Mouse (Mus musculus) heart, embryonic 13.5 days (tissue): Measurements from ENCODE around the gene Tnfrsf4. TPM values are rescaled to one million over a fixed set of nuclear protein-coding genes. Genes with fewer than 3 reads are reported as not detected.

Source experiments
- ATAC-seq: fragments of 200-750 bp; cut with Nextera tagmentation; 2 replicates; pipeline ENCODE4 v1.8.0; 2017; ENCODE audit warnings: moderate TSS enrichment; ENCODE audit not compliant: insufficient number of reproducible peaks, low FRiP score, low TSS enrichment; ENCODE audit errors: extremely low read depth
- H3K27ac ChIP-seq: fragments of 300-500 bp; sonication (generic); replicated peaks from 2 replicates; pipeline ENCODE4 v1.5.1; 2015; ENCODE audit warnings: moderate library complexity, mild to moderate bottlenecking, inconsistent platforms
- H3K27me3 ChIP-seq: fragments of 300-500 bp; sonication (generic); replicated peaks from 2 replicates; pipeline ENCODE4 v1.6.1; 2015; ENCODE audit warnings: mild to moderate bottlenecking, inconsistent platforms
- H3K36me3 ChIP-seq: fragments of 300-500 bp; sonication (generic); 2 replicates; pipeline ENCODE4 v1.6.1; 2015; ENCODE audit warnings: mild to moderate bottlenecking, inconsistent platforms
- H3K4me1 ChIP-seq: fragments of 300-500 bp; sonication (generic); 2 replicates; pipeline ENCODE4 v1.6.1; 2015; ENCODE audit warnings: inconsistent platforms
- H3K4me2 ChIP-seq: fragments of 300-500 bp; sonication (generic); 2 replicates; pipeline ENCODE4 v1.6.1; 2015; ENCODE audit warnings: inconsistent platforms, mild to moderate bottlenecking, moderate library complexity
- H3K4me3 ChIP-seq: fragments of 300-500 bp; sonication (generic); 2 replicates; pipeline ENCODE4 v1.5.1; 2015; ENCODE audit warnings: moderate library complexity, mild to moderate bottlenecking, inconsistent platforms
- H3K9ac ChIP-seq: fragments of 300-500 bp; sonication (generic); 2 replicates; pipeline ENCODE4 v1.6.1; 2015; ENCODE audit warnings: inconsistent platforms, mild to moderate bottlenecking, moderate library complexity
- H3K9me3 ChIP-seq: fragments of 300-500 bp; sonication (generic); 2 replicates; pipeline ENCODE4 v1.6.1; 2016; ENCODE audit warnings: inconsistent platforms
- WGBS: fragments of 180-500 bp; shearing (Covaris S2); methylation state at CpG from one replicate; pipeline ENCODE4 v1.1.7; 2015; ENCODE audit warnings: mixed read lengths; 5-methylcytosine and 5-hydroxymethylcytosine counted together
- polyA plus RNA-seq: library from polyadenylated mRNA; unstranded; fragments of >200 nt; fragmentation: Nextera tagmentation; extraction: Ambion mirVana; gene quantifications from 2 replicates; pipeline ENCODE4 v1.2.1, GENCODE M21; 2015

The Tnfrsf4 gene
- polyA plus RNA-seq, 1 experiment from 2014 or later = 0.47 TPM

DNA sequence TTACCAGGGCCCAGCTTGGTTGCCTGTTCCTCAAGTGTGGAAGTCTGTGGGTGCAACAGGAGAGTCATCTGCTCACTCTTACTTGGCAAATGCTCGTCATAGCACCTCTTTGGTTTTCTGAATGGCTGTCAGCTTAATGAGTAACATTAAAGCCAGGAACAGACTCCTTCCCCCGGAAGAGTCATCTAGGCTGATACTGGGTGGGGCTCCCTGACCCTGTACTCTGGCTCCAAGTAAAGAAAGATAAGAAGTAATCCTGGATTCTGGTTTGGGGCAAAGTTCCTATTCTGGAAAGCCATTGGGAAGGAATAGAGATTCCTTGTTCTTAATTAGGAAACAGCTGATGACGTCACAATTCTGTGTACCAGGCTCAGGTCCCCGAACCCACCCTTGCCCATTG, 40.5 kb downstream of the Tnfrsf4 start:
- no peak overlapping the region for H3K9ac ChIP-seq
- H3K27me3 ChIP-seq = peaks cover 11% of the 10 kb centered on the region
- ATAC-seq = no peak
- no peaks in the 10 kb centered on the region for H3K9me3 ChIP-seq
- no peaks in the 10 kb centered on the region for H3K36me3 ChIP-seq
- H3K4me3 ChIP-seq = no peak overlapping the region
- H3K27ac ChIP-seq = peak overlapping the region; percentile 78; the same call in 1 of the 2 replicates
- H3K4me2 ChIP-seq = no peak overlapping the region
- WGBS = 78% methylated on average over 4 of the region's 4 CpGs
- H3K4me1 ChIP-seq = peaks cover 42% of the 10 kb centered on the region

DNA sequence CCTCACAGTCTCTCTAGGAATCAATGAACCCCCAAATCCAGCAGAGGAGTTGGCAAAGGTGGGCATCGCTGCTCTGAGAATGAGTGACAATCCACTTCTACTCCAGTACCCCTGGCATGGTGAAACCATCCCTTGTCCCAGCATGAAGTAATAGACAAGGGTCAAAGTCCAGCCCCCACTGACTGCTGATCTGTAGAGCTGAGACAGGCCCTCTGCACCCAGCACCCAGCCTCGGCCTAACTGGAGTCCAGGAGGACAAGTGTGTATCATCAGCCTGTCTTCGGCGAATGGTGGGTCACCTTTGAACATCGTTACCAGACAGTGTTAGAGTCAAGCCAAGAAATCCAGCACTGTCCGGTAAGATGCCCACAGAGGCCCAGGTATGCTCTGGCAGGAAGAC, 41.0 kb downstream of the Tnfrsf4 start:
- 86% methylated on average over 6 of the region's 6 CpGs for WGBS
- Histone ChIP-seq H3K36me3 (no peaks in the 10 kb centered on the region), H3K4me3 (no peak overlapping the region), H3K27ac (no peak overlapping the region), H3K9ac (no peak overlapping the region), H3K4me2 (no peak overlapping the region), H3K27me3 (peaks cover 14% of the 10 kb centered on the region), H3K4me1 (peaks cover 42% of the 10 kb centered on the region), H3K9me3 (no peaks in the 10 kb centered on the region)
- ATAC-seq = no peak

DNA sequence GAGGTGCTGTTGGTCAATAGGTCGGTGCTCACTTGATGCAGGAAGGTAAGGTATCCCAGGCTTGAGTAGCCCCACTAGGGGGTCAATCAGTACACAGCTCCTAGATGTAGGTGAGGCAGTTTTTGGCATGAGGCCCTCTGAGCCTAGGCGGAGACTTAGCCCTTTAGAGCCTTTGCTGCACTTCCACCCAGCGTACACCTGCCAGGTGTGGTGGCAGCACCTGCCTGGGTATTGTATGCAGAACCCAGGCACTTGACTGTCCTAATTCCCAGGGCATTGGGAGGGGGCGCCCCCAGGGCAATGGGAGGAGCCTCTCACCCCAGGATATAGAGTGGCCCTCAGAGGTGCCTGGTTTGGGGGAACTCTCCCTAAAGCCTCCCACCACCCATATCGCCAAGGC, 41.5 kb downstream of the Tnfrsf4 start:
- no peak for ATAC-seq
- H3K27me3 ChIP-seq = peaks cover 18% of the 10 kb centered on the region
- H3K9me3 ChIP-seq = no peaks in the 10 kb centered on the region
- 82% methylated on average over 5 of the region's 5 CpGs for WGBS
- H3K27ac ChIP-seq = no peak overlapping the region
- H3K36me3 ChIP-seq = no peaks in the 10 kb centered on the region
- peaks cover 39% of the 10 kb centered on the region for H3K4me1 ChIP-seq
- no peak overlapping the region for H3K4me2 ChIP-seq
- no peak overlapping the region for H3K9ac ChIP-seq
- no peak overlapping the region for H3K4me3 ChIP-seq

DNA sequence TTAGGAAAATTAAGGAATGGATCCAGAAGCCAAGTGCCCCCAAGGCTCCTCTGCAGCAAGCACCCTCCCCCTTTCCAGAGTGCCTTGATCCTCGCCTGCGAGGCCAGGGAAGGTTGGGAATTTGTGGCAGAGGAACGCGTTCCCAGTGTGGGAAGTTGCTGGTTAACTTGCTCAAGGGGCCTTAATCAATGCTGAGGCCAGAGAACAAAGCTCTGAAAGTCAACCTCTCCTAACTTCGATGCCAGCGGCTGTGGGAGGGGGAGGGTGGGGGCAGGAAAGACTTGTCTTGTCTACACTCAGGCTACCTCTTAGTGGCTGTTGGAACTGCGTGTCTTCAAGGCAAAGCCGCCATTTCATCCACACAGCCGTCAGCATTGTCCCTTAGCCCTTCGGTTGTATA, 44.1 kb downstream of the Tnfrsf4 start:
- Histone ChIP-seq H3K4me3 (no peak overlapping the region), H3K36me3 (no peaks in the 10 kb centered on the region), H3K27ac (no peak overlapping the region), H3K9me3 (no peaks in the 10 kb centered on the region), H3K9ac (no peak overlapping the region), H3K4me1 (peaks cover 18% of the 10 kb centered on the region), H3K27me3 (peaks cover 18% of the 10 kb centered on the region), H3K4me2 (no peak overlapping the region)
- WGBS = 62% methylated on average over 10 of the region's 10 CpGs
- no peak for ATAC-seq

DNA sequence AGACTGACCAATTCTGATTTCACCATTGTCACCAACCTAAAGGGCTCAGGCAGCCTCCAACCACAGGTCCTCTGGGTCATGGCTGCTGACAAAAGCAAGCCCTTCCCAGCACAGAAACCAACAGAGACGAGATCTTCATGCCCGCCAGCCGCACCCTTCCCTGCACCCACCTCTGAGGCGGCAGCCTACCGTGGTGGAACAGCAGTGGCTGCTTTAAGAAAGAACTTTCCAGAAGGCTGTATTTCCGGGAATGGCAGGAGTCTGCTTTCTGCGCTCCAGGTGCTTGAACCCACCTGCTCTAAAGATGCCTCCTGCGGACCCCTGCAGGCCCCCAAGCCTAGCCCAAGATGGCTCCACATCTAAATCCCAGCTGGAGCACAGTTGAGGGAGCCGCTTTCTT, 45.2 kb downstream of the Tnfrsf4 start:
- no peak overlapping the region for H3K27ac ChIP-seq
- 63% methylated on average over 9 of the region's 9 CpGs for WGBS
- H3K9me3 ChIP-seq = no peaks in the 10 kb centered on the region
- H3K27me3 ChIP-seq = peaks cover 18% of the 10 kb centered on the region
- no peak overlapping the region for H3K4me2 ChIP-seq
- H3K36me3 ChIP-seq = no peaks in the 10 kb centered on the region
- H3K4me1 ChIP-seq = peaks cover 7% of the 10 kb centered on the region
- H3K4me3 ChIP-seq = 0 out of 2 replicates have a peak overlapping the region, but pooled peaks have one; percentile 9
- no peak for ATAC-seq
- peak overlapping the region; percentile 19; the same call in 1 of the 2 replicates for H3K9ac ChIP-seq

DNA sequence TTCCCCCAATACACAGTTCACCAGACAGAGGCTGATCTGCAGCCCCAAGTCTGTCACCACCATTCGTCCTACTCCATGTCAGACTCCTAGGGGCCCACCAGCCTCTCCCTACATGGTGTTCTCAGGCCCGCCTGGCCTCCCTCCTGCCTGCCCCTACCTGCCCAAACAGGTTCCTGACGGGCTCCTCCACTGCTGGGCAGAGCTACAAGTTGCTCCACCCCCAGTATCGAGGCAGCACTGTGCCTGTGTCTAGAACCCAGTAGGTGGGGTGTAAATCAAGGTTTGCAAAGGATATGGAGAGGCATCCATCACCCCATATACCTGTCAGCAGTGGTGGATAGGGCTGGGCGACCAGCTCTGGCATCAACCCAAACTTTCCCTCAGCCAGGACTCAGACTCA, 45.6 kb downstream of the Tnfrsf4 start, which contains the start of gene Ttll10:
Gene Ttll10 (minus strand): TSS at position 154 of the 400 bp plus-strand sequence.
- H3K9ac ChIP-seq = peak within 1 kb of the TSS; percentile 19; the same call in 1 of the 2 replicates
- WGBS = 41% methylated on average over 5 of the region's 5 CpGs
- peaks cover 6% of the 10 kb centered on the region for H3K4me1 ChIP-seq
- no peaks in the 10 kb centered on the region for H3K36me3 ChIP-seq
- no peak for ATAC-seq
- no peaks in the 10 kb centered on the region for H3K9me3 ChIP-seq
- H3K27me3 ChIP-seq = peaks cover 18% of the 10 kb centered on the region
- H3K27ac ChIP-seq = no peak within 1 kb of the TSS
- no peak within 1 kb of the TSS for H3K4me2 ChIP-seq
- peak within 1 kb of the TSS; percentile 9; the same call in 1 of the 2 replicates for H3K4me3 ChIP-seq

DNA sequence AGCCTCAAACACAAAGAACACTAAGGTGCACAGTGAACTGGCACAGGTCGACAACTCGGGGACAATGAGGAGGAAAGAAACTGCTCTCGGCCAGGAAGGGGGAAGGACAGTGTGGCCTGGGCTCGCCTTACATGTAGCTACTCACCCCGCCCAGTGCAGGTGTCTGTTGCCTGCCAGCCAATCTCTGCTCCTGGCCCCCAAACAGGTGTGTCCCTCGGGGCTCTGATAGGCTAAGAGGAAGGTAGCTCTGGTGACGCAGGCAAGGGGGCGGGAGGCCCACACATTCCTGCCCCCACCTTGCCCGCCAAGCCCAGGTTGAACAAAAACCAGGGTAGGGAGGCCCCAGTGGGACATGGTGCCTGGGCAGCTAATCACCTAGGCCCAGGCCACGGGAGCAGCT, 46.1 kb downstream of the Tnfrsf4 start:
- ATAC-seq = no peak
- no peak overlapping the region for H3K27ac ChIP-seq
- H3K4me1 ChIP-seq = peaks cover 6% of the 10 kb centered on the region; the same call in 1 of the 2 replicates
- H3K9ac ChIP-seq = no peak overlapping the region
- H3K4me3 ChIP-seq = 0 out of 2 replicates have a peak overlapping the region, but pooled peaks have one; percentile 9
- H3K27me3 ChIP-seq = peaks cover 18% of the 10 kb centered on the region
- no peaks in the 10 kb centered on the region for H3K9me3 ChIP-seq
- H3K36me3 ChIP-seq = no peaks in the 10 kb centered on the region
- WGBS = 41% methylated on average over 10 of the region's 10 CpGs
- H3K4me2 ChIP-seq = no peak overlapping the region

DNA sequence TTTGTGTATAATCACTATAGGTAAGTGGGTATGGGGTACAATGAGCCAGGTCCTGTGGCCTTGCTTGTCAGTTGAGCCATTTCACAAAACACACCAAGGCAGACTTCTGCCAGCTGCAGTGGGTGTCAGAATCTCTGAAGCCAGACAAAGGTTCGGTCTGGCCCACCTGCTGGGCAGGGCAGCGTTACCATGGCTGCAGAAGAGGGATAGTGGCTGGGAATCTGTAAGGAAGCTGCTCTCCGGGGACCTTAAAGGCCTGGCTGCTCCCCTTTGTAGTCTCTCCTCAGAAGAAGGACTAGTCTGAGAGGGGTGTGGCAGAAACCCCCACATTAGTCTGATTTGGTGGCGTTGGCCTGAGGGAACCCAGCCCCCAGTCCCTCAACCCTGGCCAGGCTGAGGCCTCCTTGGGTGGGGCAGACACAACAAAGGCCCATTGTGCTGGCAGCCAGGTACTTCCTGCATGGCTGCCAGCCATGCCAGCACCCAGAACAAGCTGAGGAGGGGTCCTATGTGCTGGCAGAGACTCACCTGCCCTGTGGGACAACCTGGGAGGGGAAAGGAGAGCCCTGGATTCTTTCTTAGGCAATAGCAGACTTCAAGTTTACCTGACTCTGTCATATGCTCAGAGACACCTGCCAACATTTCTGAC, 50.3 kb downstream of the Tnfrsf4 start:
- H3K27ac ChIP-seq = no peak overlapping the region
- peaks cover 9% of the 10 kb centered on the region; the same call in 1 of the 2 replicates for H3K27me3 ChIP-seq
- WGBS = 21% methylated on average over 4 of the region's 4 CpGs
- no peak overlapping the region for H3K4me3 ChIP-seq
- H3K36me3 ChIP-seq = no peaks in the 10 kb centered on the region
- peaks cover 12% of the 10 kb centered on the region; the same call in 1 of the 2 replicates for H3K4me1 ChIP-seq
- H3K9ac ChIP-seq = no peak overlapping the region
- H3K9me3 ChIP-seq = no peaks in the 10 kb centered on the region
- H3K4me2 ChIP-seq = no peak overlapping the region
- no peak for ATAC-seq

DNA sequence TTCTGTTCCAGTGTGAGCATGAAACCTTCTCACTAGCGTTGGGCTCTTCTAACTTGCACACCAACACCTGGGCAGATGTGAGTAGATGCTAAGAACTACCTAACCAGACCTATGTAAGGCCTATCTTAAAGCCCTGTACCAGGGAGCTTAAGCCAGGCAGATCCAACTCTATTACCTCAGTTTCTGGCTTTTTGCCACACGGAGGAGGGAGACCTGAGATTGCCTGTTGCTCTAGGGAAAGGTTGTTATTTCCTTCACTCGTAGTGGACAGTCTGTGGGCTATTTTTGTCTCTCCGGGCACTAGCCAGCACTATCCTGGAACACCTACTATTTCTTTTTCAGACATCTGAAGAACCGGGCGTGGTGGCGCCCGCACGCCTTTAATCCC, 50.9 kb downstream of the Tnfrsf4 start:
- H3K27me3 ChIP-seq = 0 out of 2 replicates have a peak, but pooled peaks cover 5% of the 10 kb centered on the region
- no peaks in the 10 kb centered on the region for H3K9me3 ChIP-seq
- WGBS = 57% methylated on average over 9 of the region's 9 CpGs
- peaks cover 12% of the 10 kb centered on the region; the same call in 1 of the 2 replicates for H3K4me1 ChIP-seq
- no peak; the same call in 1 of the 2 replicates for ATAC-seq
- no peaks in the 10 kb centered on the region for H3K36me3 ChIP-seq
- no peak overlapping the region for H3K27ac ChIP-seq
- H3K9ac ChIP-seq = no peak overlapping the region
- H3K4me3 ChIP-seq = no peak overlapping the region
- no peak overlapping the region for H3K4me2 ChIP-seq

DNA sequence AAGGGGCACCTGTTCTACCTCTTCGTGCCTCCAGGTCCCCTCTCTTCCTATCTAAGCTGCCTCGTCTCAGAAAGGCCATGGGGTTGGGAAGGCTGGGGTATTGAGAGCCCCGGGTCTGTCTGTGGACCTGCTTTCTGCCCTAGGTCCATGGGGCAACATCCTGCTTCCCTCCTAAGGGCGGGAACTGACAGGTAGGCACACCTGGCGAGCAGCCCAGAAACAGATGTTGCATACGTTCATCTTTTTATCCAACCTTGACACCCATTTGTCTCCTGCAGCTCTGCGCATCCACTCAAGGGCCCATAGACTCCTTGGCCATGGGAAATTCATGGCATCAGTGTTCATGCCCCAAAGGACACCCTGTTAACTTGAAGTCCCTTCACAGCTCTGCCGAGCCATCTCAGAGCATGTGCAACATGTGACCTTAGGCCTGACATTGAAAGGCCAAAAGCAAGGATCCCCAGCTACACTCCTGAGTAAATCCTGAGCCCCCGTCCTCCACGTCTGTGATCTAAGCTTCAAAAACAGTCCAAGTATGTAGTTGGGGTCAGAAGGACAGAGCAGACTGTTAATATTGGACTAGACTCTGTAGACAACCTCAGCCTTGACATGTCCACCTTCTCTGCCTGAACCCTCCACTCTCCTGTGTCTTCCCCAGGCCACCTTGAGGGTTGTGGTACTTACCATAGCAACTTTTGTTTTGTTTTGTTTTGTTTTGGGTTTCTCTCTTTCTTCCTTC, 51.7 kb downstream of the Tnfrsf4 start:
- Histone ChIP-seq H3K9ac (no peak overlapping the region), H3K4me1 (peaks cover 15% of the 10 kb centered on the region; the same call in 1 of the 2 replicates), H3K27ac (no peak overlapping the region), H3K9me3 (no peaks in the 10 kb centered on the region), H3K36me3 (no peaks in the 10 kb centered on the region), H3K4me3 (no peak overlapping the region), H3K4me2 (no peak overlapping the region), H3K27me3 (no peaks in the 10 kb centered on the region)
- WGBS = 78% methylated on average over 10 of the region's 10 CpGs
- no peak for ATAC-seq
